Mouse (Mus musculus) inflammation-experienced regulatory T-cells, adult 6 months (primary cell): ENCODE results near the gene Olfr412. TPM values are rescaled to one million over a fixed set of nuclear protein-coding genes. Genes with fewer than 3 reads are reported as not detected.

ENCODE experiments used
- ATAC-seq: one replicate; pipeline ENCODE4 v1.8.0; 2017
- polyA plus RNA-seq, 3 experiments: library from polyadenylated mRNA; unstranded; fragments of 100-300 nt; shearing (Covaris generic); gene quantifications; one replicate each; pipeline ENCODE4 v1.2.1; 2017

Gene Olfr412
- polyA plus RNA-seq, result not detected

DNA sequence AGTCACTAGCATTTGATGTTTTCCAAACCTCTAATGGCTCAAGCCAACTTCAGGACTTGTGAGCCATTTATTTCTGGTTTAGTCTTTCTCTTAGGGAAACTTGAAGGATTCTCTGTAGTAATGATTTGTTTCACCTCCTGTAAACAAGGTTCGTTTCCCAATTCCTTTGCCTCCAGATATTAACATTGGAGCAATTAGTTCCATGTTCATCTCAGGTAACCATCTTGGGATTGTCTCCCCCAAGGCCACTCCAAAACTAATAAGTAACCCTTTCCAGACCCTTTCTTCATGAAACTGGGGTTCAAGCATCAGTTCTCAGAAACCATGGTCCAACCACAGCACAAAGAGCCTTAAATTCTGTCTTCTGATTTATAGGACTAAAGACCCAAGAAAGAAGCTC is at the start of gene Olfr412:
Gene Olfr412, plus strand, starts transcription at position 301 of the 400 bp plus-strand sequence.
- no peak for ATAC-seq

DNA sequence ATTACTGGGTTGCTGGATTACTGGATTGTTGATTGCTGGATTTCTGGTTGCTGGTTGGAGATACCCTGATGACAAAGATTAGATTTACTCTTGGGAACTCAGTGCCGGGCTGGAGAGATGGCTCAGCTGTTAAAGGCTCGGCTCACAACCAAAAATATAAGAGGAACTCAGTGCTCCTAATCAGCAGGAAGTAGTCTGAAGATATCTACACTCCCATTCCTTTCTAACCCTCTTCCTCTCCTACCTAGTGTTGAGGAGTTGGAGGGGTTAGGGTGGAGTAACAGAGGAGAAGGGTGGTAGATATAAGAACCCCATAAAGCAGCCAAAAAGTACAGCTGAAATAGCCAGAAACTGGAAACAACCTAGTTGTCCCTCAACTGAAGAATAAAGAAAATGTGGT is 35.8 kb upstream of the Olfr412 start:
- no peak for ATAC-seq

DNA sequence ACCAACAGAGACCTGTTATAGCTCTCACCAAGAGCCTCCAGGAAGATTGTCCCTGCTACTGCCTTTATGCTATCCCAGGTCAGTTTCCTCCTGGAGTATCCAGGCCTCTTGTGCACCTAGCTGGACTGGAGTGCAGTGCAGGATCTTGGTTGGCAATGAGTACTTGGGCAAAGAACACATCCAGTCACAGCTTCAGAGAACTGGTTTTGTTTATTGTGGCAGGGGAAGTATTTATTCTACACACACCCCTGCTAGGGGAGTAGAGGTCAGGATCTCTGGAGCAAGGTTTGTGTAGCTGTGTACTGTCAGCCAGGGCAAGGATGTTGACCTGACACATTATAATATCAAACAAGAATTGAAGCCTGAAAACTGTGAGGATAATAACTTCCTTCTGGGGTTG is 33.1 kb upstream of the Olfr412 start:
- no peak for ATAC-seq

DNA sequence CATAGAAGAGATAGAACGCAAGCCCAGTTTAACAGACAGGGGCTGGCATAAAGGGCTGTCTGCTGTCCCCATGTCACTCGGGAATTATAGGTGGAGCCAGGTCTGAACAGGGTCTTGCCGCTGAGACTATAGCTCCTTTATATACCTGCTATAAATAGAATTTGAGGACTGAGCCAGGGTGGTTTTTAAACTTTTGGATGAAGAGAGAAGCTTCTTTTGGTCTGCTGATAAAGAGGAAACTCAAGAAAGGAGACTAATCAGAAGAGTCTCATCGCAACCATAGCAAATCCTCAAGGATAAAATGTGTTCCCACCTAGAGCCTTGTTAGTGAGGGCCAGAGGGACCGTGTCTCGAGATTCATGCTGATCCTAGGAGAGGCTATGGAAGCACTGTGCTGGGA is 23.9 kb upstream of the Olfr412 start, which contains the start of gene Olfr410:
Gene Olfr410, minus strand, starts transcription at position 101 of the 400 bp plus-strand sequence.
- no peak for ATAC-seq

DNA sequence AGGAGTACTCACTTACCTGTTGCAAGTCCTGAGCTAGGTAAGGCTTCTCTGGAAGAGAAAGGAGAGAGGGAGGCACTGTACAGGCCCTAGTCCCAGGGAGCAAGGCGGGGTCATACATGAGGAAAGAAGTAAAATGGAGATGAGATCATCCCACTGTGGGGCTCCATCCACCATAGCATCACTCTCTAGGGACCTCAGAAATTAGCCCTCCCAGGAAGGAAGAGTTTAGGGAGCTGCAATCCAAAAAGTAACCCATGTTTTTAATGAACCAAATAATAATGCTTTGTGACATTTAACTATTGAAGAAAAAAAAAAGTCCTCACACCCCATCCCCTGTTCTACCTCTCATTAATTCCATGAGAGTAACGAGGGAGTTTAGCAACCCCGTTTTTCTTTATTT is 9.3 kb upstream of the Olfr412 start, which contains the start of gene Olfr411:
Gene Olfr411, minus strand, starts transcription at position 101 of the 400 bp plus-strand sequence.
- ATAC-seq, result no peak

DNA sequence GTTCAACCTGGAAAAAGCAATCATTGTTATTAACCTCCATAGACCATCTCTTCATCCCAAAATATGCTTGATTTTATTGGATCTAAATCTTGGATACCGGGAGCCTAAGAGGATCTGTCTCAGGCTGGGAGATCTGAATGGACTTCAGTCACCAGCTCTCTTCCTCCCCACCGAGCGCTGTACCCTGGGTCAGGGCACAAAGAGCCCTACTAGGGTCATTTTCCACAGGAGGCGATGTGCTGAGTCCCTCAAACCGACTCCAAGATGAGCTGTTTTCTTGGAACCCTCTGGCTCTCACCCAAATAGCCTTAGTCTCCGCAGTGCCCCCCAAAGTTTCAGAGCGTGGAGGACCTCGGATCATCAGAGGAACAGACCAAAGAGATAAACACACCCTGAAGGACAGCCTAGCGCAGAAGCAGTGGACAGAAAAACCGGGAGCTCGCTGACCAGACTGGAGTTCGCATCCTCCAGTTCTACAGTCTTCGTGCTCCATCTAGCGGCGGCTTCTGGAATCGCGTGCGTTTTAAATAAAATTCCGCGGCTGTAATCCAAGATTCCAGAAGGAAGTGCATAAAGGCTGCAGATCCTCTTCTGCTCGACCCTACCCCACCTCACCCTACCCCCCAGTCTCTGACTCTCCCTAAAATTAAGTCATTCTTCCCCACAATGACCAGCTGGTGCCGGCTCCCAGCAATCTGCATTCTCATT is 9.7 kb downstream of the Olfr412 start:
- no peak for ATAC-seq

DNA sequence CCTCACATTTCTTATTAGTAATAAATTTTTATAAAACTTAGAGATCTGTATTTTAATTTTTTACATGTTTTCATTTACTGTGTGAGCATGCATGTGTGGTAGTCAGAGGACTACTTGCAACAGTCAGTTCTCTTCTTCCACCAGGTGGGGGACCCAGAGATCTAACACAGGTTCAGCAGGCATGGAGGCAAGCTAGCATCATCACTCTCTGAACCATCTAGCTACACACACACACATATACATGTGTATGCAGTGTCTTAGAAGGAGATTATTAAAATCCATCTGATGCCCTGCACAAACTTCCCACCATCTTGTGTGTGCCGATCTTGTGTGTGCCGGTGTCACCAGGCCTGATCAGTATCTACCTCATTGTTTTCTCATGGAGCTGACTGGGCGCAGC is 15.0 kb downstream of the Olfr412 start:
- ATAC-seq, result no peak

DNA sequence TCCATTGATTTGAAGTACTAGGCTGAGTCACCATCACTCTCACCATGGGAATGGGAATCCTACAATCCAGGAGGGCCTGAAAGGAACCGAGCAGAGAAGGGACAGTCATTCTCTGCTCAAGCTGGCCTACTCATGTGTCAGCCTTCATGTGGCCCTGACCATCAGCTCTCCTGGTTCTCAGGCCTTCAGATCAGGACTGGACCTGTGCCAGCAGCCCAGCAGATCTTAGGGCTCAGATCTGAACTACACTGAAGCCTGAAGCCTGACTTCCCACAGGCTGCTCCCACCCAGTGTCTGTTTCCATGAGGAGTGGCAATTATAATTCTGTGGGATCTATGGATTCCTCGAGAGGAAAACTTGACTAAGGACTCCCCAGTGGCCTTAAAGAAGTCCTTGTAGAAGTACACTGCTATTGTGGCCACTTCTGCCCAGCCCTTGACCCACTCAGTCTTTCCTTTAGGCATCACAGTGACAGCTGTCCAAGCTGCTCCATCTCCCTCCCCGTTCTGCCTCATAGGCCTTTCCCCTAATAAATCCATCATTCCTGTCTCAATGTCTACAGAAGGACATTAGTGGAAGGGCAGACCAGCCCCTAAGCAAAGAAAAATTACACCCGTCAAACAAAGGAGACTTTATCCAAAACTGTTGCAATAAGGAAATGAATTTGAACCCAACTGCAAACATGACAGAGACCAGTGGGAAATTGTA is 17.5 kb downstream of the Olfr412 start:
- ATAC-seq, result no peak

DNA sequence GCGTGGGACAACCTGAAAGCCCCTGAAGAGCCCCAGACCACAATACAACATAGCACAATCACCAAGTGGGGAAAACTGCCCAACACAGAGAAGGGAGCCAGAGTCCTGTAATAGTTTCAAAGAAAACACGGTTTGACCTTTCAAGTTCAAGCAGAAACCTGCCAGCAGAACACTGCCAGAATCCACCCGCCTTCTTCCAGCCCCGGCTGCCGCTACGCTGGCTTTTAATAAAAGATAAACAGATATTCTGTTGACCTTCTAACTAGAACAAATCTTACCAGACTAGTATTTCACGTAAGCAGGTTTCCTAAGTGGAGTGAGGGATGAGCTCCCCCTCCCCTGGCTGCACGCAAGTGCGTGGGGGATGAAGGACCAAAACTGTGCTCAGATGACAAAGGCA is 23.8 kb downstream of the Olfr412 start:
- ATAC-seq, result no peak

DNA sequence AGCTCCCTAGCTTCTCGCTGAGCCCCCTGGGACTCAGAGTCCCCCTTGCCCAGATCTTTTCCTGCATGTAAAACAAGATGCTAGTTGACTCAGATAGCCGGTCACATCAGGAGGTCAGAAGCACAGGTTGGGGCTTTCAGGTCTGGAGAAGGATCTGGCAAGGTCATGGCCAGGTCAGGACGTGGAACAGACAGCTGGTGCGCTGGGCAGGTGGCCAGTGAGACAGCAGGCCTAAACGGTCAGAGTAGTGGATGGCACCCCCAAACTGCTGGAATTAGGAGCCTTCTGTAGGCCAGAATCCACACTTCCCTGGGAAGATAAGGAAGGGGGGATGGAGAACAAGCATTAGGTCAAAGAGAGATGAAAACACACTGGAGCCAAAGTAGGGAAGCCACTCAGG is 25.3 kb downstream of the Olfr412 start:
- no peak for ATAC-seq

DNA sequence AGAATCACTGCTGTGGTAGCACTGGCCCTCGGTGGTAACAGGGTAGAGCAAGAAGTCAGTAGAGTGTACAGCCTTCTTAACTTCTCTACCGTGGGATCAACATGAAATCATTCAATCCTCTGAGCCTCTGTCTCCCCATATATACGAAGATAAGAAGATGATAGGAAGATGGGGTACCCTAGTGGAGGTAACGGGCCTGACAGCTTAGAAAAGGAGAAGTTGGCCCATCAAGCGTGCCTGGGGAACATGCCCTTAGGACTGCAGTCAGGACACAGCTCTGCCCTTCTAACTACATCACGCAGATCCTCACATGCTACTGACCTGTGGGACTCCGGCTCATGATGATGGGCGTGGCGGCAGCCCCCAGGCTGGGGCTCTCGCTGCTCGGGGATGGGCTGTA is 30.0 kb downstream of the Olfr412 start:
- no peak for ATAC-seq

DNA sequence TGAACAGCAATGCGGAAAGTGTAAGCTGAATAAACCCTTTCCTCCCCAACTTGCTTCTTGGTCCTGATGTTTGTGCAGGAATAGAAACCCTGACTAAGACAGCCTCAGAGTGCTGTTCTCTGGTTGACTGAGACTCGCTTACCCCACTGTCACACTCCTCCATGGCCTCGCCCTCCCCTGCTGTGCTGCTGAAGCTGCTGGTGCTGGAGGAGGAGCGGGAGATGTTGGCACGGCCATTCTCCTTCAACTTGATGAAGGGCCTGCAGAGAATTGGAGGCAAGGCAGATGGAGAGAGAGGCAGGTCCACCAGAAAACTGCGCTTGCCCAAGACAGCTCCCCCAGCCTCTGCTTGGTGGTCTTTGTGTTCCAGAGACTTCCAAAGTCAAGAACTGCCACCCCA is 31.0 kb downstream of the Olfr412 start:
- ATAC-seq, result no peak

DNA sequence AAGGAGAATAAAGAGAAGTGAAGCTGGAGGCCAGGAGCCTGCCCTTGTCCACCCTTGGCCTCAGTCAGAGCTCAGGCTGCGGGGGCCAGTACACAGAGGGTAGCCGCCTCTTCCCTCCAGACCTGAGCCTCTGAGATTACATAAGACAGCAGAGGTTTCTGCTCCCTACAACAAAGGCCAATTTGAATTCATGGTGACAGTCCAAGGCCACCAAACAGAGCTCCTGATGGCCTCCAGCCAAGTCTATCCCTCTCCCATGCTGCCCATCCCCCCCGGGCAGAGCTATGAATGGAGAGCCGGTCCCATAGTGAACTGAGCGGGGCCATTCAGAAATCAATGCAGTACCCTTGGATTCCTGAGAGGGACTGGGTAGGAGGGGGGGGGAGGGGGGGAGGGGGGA is 31.6 kb downstream of the Olfr412 start:
- ATAC-seq, result no peak

DNA sequence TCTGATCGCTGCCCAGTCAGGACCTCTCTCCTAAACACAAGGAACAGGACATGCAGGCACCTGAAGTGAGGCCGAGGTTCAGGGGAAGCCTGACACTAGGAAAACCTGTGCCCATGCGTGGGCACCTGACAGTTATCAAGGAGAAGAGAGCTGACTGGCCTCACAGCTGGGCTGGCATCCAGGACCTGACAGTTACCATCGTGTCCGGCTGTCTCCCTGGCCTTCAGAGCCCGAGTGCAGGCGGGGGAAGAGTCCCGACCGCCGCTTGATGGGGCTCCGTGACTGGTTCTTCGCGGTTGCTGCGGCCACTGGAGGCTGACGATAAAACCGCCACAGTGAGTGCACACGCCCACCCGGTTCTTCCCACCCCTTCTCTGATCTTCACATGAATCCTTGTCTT is 33.7 kb downstream of the Olfr412 start:
- no peak for ATAC-seq

DNA sequence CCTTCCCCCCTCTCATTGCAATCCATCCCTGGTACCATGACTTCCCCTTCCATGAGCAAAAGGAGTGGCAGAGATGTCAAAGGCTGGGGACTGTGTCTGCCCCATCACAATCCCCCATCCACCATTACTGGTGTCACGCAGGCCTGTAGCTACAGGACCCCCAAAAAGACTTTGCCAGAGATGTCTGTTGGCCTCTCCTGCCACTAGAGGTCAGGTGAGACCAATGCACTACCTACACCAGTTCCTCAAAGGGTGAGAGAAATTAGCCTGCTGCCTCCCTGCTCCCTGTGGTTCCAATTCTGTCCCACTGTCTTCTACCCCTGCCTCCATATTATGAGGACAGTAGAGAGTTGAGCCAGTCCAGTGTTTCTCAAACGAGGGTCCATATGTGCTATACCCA is 40.3 kb downstream of the Olfr412 start:
- no peak for ATAC-seq

DNA sequence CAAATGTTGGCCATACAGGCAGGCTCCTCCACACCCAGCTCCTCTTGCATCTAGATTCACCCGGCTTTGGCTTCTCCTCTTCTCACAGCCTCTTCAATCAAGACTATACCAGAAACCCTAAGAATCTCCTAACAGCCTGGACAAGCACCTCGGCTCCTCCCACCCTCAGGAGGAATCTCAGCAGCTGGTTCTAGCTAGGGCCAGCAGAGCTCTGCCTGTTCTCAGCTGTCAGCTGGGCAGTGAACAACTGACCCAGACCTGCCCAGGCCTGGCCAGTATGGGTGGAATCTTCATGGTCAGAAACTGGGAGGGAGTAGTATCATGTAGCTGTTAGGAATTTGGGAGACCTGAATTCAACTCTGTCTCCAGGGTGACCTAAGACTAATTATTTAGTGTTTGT is 42.3 kb downstream of the Olfr412 start:
- ATAC-seq, result no peak

DNA sequence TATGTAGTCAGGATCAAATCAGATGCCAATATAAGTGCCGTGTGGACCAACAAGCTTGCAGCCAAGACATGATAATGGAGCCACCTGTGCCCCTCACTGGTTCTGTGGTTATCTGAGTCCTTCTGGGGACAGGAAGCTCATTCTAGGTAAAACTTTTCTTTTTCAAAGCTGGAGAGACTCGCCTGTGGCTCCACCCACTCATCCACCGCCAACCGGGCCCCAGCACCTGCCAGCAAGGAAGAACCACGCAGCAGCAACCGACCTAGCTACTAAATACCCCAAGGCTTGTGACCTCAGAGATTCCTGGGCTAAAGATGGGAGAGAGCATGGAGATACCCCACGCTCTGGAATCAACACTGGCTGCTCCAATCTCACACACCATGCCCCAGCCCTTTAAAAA is 43.3 kb downstream of the Olfr412 start:
- no peak for ATAC-seq

DNA sequence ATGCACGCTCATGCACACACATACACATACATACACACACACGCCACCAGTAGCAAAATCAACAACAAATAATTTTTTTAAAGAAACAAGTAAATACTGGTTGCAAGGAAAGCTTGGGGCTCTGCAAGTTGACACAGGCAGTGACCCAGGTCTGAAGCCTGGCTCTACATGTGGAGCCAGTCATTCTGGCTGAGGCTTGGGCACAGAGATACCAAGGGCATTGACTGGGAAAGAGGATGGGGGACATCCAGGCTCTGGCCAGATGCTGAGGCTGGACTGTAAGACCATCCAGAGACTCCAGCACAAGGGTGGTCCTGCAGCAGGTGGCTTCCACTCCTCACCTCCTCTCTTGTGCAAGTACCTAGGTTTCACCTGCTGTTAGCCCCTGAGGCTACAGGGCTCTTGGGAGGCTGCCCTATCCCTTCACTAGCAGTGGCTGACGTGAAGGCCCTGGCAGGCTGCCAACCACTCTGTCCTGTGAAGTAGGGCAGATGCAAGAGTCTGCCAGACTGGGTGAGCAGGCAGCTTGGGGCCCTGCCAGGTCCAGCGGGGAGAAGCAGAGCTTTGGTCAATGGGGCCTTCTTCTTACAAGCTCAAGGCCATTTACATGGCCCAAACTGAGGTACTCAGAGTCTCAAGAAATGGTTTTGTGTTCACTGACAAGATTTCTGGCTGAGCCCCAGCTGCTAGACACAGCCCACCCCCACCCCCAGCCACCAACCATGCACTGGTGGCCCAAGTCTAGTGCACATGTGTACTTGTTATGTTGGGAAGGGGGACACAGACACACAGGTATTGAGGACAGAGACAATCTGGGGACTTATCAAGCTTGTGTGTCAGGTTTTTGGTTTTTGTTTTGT is 46.9 kb downstream of the Olfr412 start:
- no peak for ATAC-seq

DNA sequence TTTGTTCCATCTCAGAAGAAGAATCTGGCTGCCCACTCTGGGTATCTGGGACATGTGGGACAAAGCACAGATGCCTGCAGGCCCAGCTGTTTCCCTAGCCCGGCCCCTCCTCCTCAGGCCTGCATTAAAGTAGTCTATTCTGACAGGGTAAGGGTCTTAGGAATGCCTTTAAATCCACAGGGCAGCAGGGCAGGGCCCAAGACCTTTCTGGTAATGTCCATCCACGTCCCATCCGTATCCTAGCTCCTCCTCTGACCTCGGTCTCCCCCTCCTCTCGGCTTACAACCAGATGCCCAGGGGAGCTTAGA is 47.5 kb downstream of the Olfr412 start:
- ATAC-seq, result no peak

DNA sequence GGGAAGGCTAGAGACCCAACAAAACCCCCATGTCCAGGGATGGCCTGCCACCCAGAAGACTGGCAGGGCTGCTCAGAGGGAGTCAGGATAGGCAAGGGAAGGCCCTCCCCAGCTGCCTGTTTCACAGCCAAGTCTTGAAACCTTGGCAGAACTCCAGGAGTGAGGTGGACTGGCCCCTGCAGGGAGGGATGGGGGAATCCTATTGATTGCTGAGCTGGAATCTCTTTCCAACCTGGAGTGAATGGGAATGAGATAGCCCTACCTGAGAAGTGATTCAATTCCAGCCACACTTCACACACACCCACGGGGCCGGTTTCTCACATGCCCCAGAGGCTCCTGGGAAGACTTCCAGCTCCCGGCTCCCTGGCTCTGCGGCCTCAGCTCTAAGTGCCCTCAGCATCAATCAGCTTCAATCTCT is 47.9 kb downstream of the Olfr412 start:
- ATAC-seq, result no peak

DNA sequence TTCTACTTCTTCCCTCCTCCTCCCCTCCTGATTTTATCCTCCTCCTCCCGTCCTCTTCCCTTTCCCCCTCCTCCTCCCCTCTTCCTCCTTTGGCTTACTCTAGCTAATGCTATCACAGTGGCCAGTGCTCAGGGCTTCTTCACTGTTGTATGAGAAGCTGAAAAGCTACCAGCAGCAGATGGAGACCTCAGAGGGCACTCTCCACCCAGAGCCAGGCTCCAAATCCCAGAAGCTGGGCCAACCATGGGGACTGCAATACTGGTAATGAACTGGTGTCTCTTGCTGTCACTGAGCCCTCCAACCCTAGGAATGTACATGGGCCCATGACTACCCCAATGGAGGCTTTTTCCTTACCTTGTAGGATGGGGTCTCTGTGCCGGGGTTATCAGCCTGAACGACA is 50.1 kb downstream of the Olfr412 start:
- ATAC-seq, result no peak

DNA sequence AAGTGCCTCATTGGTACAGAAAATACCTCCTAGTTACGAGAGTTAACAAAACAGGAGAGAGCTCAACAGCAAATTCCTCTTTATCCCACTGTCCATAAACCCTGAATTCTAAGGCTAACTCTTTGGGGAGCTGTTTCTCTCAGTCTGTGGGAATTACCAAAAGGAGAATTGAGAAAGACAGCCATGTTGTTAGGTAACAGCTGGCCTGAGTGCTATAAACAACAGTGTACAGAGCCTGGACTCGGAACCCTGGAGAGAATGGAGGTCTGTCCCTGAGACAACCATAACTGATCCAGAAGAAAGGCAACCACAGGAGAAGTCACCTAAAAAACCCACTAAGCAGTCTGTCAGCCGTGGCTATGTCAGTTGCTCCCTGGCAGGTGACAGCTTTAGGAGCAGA is 50.6 kb downstream of the Olfr412 start:
- no peak for ATAC-seq

DNA sequence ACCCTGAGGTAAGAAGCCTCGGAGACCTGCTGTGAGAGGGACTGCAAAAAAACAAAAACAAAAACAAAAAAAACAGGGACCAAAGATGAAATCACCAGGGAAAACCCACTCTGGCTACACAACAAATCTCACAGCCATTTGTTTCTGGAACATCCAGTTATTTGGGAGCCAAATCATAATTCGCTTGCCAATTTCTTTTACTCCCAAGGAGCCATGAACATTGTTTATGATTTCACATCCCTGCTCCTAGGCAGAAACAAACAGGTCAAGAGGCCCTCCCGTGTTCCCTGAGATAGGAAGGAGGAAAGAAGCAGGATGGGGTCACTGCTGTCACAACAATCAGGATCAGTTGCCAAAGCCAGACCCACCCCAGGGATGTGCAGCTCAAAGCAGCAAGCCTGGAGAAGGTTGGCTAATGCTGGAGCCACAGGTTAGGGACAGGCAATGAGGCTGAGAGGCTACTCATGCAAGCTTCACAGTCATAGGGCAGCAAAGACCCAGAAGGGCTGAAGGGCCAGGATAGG is 51.6 kb downstream of the Olfr412 start:
- ATAC-seq, result no peak
